In the genomic region with DNA sequence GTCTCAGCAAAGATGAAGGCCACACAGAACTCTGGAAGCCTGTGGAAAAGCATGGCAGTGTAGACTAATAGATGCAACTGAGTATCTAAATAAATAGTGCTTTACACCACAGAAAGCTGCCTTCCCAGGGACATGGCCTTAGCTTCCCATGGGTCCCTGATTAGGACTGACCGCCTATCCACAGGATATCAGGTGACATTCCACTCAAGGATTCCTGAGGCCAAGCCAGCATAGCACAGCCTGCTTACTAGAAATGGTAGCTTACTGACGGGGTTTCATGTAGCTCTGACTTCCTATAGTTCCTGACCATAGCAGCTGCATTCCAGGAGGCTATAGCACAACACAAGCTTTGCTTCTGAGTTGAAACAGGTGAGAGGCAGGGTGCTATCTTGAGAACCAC, we compare ENCODE assay signal across 36 mouse cellular contexts. TPM values are rescaled to one million over a fixed set of nuclear protein-coding genes. Genes with fewer than 3 reads are reported as not detected.
"Had no signal": no experiment of that assay in that cellular context is flagged by ENCODE, and none has a peak within 500 bp of the region (broad histone marks: within the 10 kb centered on the region; RNA-seq: fewer than 3 reads in every experiment).

No protein-coding gene starts in this region.

- H3K4me2 ChIP-seq: hindbrain, embryonic 13.5 days; hindbrain, embryonic 15.5 days; kidney, embryonic 15.5 days; limb, embryonic 13.5 days; limb, embryonic 15.5 days; liver, embryonic 12.5 days had no signal

- H3K27ac ChIP-seq: hindbrain, embryonic 13.5 days; hindbrain, embryonic 15.5 days; hindbrain, postnatal 0 days; kidney, embryonic 15.5 days; kidney, postnatal 0 days; limb, embryonic 13.5 days; limb, embryonic 15.5 days; liver, embryonic 12.5 days; liver, embryonic 14.5 days had no signal

- H3K9ac ChIP-seq: forebrain, postnatal 0 days; hindbrain, embryonic 13.5 days; hindbrain, embryonic 15.5 days; kidney, embryonic 15.5 days; limb, embryonic 13.5 days; limb, embryonic 15.5 days; liver, embryonic 12.5 days; liver, embryonic 14.5 days had no signal

- H3K27me3 ChIP-seq: limb, embryonic 15.5 days had no signal

- H3K36me3 ChIP-seq: hindbrain, embryonic 13.5 days; hindbrain, embryonic 15.5 days; kidney, embryonic 15.5 days; limb, embryonic 13.5 days; limb, embryonic 15.5 days; liver, embryonic 12.5 days had no signal

- H3K9me3 ChIP-seq: hindbrain, embryonic 13.5 days; hindbrain, embryonic 15.5 days; kidney, embryonic 15.5 days; limb, embryonic 13.5 days; limb, embryonic 15.5 days; liver, embryonic 12.5 days had no signal

- H3K4me1 ChIP-seq: hindbrain, embryonic 13.5 days; hindbrain, embryonic 15.5 days; kidney, embryonic 15.5 days; limb, embryonic 13.5 days; limb, embryonic 15.5 days; liver, embryonic 12.5 days had no signal

- ATAC-seq: forebrain, postnatal 0 days; hindbrain, postnatal 0 days; intestine, embryonic 16.5 days; liver, embryonic 12.5 days had no signal

- H3K4me3 ChIP-seq: hindbrain, embryonic 13.5 days; hindbrain, embryonic 15.5 days; kidney, embryonic 15.5 days; limb, embryonic 13.5 days; limb, embryonic 15.5 days; liver, embryonic 12.5 days had no signal

- DNase-seq: forebrain, postnatal 0 days; gastrocnemius, postnatal 14 days; gastrocnemius, postnatal 36 days; heart, postnatal 14 days; kidney, adult 11 months; kidney, adult 2 months; kidney, adult 9 months; kidney, postnatal 14 days; kidney, postnatal 36 days; layer of hippocampus, adult 9-11 months; layer of hippocampus, postnatal 36 days; left cerebral cortex, postnatal 4 days; lung, adult 18-20 months had no signal

RNA-seq across cellular contexts. Expression of a gene that starts 22.1 kb away (rescaled TPM):
- total RNA-seq: forebrain, postnatal 0 days; gastrocnemius, adult 18-20 months; gastrocnemius, adult 8-10 months; gastrocnemius, postnatal 14 days; gastrocnemius, postnatal 36 days; hematopoietic stem cell, adult 5-6 weeks; layer of hippocampus, adult 18-20 months; layer of hippocampus, adult 8-10 months; layer of hippocampus, postnatal 14 days; layer of hippocampus, postnatal 36 days; left cerebral cortex, adult 18-20 months; left cerebral cortex, adult 8-10 months; left cerebral cortex, postnatal 10 days; left cerebral cortex, postnatal 25 days; left cerebral cortex, postnatal 4 days; liver, adult 2 months had no signal
- polyA plus RNA-seq: forebrain, postnatal 0 days; gonadal fat pad, adult 2 months; liver, adult 2 months; liver, embryonic 14.5 days; liver, embryonic 16.5 days had no signal
